Mouse (Mus musculus) gastrocnemius, adult 18-20 months (tissue): Measurements from ENCODE around the gene Obsl1. TPM values are rescaled to one million over a fixed set of nuclear protein-coding genes. Genes with fewer than 3 reads are reported as not detected.

Source experiments
- DNase-seq: peaks from one replicate; pipeline ENCODE4 v3.0.0; 2021; ENCODE audit warnings: low spot score
- long read RNA-seq, 2 experiments: library from polyadenylated mRNA; stranded (forward); transcript quantifications; one replicate each; pipeline ENCODE4 v2.0.0; 2021
- total RNA-seq, 2 experiments: library from RNA; stranded (reverse); gene quantifications; 2 replicates each; pipeline ENCODE4 v1.2.3; 2021

Gene Obsl1
- 10 to 100 TPM; 25.0 to 30.0 TPM for total RNA-seq
- long read RNA-seq, experiment 1, partial matches to known transcripts = 2 of 7 reads
- long read RNA-seq, experiment 1, other reads (novel, unspliced or antisense) = 3 of 7 reads
- long read RNA-seq, experiment 2, full-length matches to known transcripts = 1 of 7 reads
- long read RNA-seq, experiment 2, partial matches to known transcripts = 4 of 7 reads
- long read RNA-seq, experiment 2, other reads (novel, unspliced or antisense) = 2 of 7 reads

DNA sequence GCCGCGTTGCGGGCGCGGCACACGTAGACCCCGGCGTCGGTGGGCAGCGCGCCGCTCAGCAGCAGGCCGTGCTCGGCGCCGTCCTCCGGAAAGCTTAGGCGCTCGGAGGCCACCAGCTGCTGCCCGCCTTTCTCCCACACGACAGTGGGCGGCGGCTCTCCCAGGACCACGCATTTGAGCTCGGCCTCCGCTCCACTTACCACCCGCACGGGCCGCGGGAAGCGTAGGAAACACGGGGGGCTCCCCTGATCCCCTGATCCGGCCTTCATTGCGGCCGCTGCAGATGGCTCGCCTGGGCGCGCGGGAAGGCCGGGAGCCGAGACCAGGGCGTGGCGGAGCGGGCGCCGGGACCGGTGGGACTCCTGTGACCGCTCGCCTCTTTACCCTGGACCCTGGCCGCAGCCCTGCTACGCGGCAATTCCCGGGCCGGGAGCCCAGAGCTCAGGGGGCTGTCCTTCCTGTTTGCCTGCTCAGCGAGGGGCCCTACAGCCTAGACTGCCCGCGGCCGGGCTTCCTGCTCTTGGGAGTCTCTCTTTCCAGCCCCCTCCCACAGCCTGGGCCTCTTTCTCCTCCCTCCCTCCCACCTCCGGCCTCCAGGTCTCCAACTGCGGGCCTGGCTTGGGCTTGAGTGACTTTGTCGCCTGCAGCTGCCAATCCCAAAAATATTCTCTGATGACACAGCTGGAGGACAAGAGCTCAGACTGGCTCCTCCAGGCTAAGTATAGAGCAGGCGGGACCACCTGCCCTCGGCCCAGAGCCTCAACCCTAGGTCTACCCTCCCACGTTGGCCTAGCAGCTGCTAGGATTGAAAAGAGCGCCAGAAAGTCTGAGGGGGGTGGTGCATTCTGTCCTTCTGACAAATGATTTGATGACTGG, at the start of gene Obsl1:
TSS of gene Obsl1 (minus strand) at position 497 of the 876 bp plus-strand sequence.
- DNase-seq = peak; percentile 57

- no peak for DNase-seq
Observed at GRCm38 (mm10) chr1:75555680-75556079, 49.4 kb upstream of the Obsl1 start.

- no peak for DNase-seq
Observed at GRCm38 (mm10) chr1:75550586-75550985, 44.3 kb upstream of the Obsl1 start.

GRCm38 (mm10) chr1:75549289-75550279, 43.3 kb upstream of the Obsl1 start:
- DNase-seq = no peak

GRCm38 (mm10) chr1:75548871-75549270, 42.6 kb upstream of the Obsl1 start:
- DNase-seq = no peak

DNA sequence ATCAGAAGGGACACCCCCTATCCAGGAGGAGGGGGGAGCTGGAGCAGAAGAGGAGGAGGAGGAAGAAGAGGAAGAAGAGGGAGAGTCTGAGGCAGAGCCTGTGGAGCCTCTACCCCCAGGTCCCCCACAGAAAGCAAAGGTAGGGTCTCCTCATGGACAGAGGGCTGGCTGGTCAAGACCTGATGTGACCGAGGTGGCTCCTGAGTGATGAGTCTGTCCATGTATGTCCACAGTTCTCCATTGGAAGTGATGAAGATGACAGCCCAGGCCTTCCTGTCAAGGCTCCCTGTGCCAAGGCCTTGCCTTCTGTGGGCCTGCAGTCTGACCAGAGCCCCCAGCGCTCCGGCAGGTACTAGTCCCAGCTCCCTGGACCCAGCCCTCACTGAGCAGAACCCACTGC, 41.8 kb upstream of the Obsl1 start:
- no peak for DNase-seq

- no peak for DNase-seq
Observed at GRCm38 (mm10) chr1:75547351-75547750, 41.1 kb upstream of the Obsl1 start.

- peak; percentile 40 for DNase-seq
Observed at GRCm38 (mm10) chr1:75545965-75546956, 40.0 kb upstream of the Obsl1 start, which contains the start of gene Slc4a3. Slc4a3 (plus strand) TSS chr1:75546266.

DNA sequence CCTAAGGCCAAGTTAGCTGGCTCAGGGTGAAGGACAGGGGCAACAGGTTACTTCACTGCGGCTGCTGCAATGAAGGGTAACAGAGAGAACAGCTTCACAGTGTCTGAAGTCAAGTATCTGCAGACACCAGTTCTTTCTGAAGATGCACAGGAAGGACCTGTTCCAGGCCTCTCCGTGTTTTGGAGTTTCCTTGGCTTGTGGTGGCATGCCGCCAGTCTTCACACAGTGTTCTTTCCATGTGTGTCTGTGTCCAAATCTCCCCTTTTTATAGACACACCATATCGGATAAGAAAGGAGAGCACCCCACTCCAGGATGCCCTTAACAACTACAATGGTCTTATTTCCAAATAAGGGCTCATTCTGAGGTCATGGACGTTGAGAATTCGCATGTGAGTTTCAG, 38.1 kb upstream of the Obsl1 start:
- no peak for DNase-seq

GRCm38 (mm10) chr1:75541496-75541895, 35.2 kb upstream of the Obsl1 start:
- no peak for DNase-seq

DNA sequence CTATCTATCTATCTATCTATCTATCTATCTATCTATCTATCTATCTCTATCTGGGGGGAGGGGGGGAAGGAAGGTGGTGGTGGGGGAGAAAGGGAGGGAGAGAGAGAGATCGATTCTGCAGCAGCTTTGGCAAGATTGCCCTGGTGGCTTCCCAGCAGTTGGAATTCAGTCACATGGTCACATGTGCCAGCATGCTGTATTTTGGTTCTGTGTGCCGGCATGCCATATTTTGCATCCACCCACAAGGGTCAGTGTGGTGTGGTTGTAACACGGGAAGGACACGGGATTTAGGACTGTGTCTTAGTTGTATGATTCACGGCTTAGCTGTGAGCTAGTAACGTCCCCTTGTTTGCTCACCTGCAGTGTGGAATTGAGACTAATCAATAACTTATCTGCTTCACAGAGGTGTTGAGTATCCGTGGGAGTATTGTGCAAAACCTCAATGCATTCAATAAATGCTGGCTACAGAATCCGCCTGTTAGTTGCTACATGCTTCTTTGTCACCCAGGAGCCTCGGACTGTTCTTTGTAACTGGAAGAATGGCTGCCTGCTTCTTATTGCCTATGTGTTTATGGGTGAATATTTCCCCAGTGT, 32.4 kb upstream of the Obsl1 start:
- DNase-seq = no peak

DNA sequence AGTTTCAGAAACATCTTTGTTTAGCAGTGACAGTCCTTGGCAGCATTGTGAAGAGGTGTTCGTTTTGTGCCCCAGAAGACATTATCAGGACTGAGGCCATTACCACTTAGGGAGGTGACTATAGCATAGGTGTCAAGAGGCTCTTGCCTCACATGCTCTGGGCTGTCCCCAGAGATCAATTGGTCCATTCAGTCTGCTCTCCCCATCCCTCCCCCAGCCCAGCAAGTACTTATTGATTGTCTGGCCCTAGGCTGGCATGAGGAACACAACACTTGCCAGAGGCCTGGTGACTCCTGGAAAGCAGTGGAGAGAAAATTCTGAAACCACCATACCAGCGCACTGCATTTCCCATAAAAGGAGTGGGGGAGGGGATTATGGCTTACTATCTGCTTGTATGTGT, 31.3 kb upstream of the Obsl1 start:
- no peak for DNase-seq

- no peak for DNase-seq
Observed at GRCm38 (mm10) chr1:75533325-75534252, 27.3 kb upstream of the Obsl1 start.

GRCm38 (mm10) chr1:75532280-75533172, 26.3 kb upstream of the Obsl1 start:
- DNase-seq = no peak

- DNase-seq = no peak
Observed at GRCm38 (mm10) chr1:75530546-75530945, 24.3 kb upstream of the Obsl1 start.

- no peak for DNase-seq
Observed at GRCm38 (mm10) chr1:75524679-75525078, 18.4 kb upstream of the Obsl1 start.

- DNase-seq = peak; percentile 94
Observed at GRCm38 (mm10) chr1:75521321-75522031, 15.2 kb upstream of the Obsl1 start, which contains the start of gene Stk11ip. Stk11ip (plus strand) TSS chr1:75521529.
